Mouse (Mus musculus) liver, embryonic 14.5 days (tissue): ENCODE measurements around the gene Gm4305.
"Not testable (repeated sequence)": the region's sequence is repeated elsewhere in the genome, so short reads cannot be mapped to it uniquely, and the experiment has no call there.

Experiments
- CTCF ChIP-seq: IDR thresholded peaks from 2 replicates; pipeline ENCODE4 v1.5.1; 2016; ENCODE audit warnings: antibody characterized with exemption, low read depth, control low read depth
- EP300 ChIP-seq: IDR thresholded peaks from 2 replicates; pipeline ENCODE4 v1.6.1; 2016; ENCODE audit warnings: antibody characterized with exemption, low read depth

- not testable (repeated sequence) for TF ChIP-seq CTCF, EP300
Observed at GRCm38 (mm10) chr10:100350793-100351192, at the start of gene Gm4305.
